Mouse (Mus musculus): Measurements from ENCODE around the gene Gm28230.

Gm28230 gene

GRCm38 (mm10) chr2:74704393-74704998 is 22.0 kb upstream of the Gm28230 start, which contains the start of gene Hoxd8:
Gene Hoxd8, plus strand, starts transcription at chr2:74704615.
- DNase-seq (ENCODE audit: low read depth): no peak

GRCm38 (mm10) chr2:74704999-74705466 is 21.5 kb upstream of the Gm28230 start:
- DNase-seq (ENCODE audit: low read depth): no peak

DNA sequence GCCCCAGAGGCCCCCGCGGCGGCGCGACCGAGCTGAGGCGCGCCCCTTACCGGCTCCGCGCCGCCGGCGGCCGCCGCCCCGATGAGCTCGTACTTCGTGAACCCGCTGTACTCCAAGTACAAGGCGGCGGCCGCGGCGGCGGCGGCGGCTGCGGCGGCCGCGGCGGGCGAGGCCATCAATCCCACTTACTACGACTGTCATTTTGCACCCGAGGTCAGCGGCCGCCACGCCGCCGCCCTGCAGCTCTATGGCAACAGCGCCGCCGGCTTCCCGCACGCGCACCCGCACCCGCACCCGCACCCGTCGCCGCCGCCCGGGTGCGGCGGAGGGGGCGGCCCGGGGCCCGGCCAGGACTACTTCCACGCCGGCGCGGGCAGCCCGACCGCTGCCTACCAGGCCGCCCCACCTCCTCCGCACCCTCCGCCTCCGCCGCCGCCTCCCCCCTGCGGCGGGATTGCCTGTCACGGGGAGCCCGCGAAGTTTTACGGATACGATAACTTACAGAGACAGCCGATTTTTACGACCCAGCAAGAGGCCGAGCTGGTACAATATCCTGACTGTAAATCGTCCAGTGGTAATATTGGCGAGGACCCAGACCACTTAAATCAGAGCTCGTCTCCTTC is 20.9 kb upstream of the Gm28230 start:
- peak; percentile 41 for DNase-seq (ENCODE audit: low read depth)

DNA sequence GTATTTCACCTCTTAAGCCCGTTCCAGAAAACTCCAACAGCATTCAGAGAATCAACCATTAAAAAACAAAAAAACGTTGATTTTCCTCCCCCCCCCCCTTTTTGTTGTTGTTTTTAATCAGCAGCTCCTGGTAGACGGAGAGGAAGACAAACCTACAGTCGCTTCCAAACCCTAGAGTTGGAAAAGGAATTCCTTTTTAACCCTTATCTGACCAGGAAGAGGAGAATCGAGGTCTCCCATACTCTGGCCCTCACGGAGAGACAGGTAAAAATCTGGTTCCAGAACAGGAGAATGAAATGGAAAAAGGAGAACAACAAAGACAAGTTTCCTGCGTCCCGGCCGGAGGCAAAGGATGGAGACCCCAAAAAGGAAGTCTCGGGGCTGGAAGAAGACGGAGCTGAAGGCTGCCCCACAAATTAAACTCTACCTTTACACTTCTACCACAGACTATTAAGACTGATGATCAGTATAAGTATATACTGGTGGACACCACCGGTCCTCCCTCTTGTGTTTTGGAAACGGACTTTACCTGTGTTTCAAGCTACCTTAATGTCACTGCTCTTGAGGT is 20.1 kb upstream of the Gm28230 start:
- no peak for DNase-seq (ENCODE audit: low read depth)

GRCm38 (mm10) chr2:74707599-74707998 is 18.9 kb upstream of the Gm28230 start:
- DNase-seq (ENCODE audit: low read depth): no peak

DNA sequence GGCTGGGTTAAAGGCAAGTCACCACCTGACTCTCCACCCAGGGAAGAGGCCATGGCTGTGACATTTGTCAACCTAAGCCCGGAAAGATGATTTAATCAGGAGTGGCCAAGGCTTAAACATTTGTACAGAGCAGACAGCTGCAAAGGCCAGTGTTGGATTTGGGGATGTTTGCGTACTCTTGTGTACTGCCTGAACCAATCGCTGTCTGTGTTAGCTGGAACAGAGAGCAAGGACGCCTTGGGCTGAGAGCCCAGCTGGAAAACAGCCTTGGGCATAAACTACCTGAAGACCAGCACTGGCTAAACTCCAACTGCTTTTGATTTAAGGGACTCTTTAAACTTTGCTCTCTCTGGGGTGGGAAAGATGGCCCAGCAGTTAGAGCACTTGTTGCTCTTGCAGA is 17.9 kb upstream of the Gm28230 start:
- no peak for DNase-seq (ENCODE audit: low read depth)

GRCm38 (mm10) chr2:74709465-74710419 is 16.8 kb upstream of the Gm28230 start:
- DNase-seq (ENCODE audit: low read depth): no peak

DNA sequence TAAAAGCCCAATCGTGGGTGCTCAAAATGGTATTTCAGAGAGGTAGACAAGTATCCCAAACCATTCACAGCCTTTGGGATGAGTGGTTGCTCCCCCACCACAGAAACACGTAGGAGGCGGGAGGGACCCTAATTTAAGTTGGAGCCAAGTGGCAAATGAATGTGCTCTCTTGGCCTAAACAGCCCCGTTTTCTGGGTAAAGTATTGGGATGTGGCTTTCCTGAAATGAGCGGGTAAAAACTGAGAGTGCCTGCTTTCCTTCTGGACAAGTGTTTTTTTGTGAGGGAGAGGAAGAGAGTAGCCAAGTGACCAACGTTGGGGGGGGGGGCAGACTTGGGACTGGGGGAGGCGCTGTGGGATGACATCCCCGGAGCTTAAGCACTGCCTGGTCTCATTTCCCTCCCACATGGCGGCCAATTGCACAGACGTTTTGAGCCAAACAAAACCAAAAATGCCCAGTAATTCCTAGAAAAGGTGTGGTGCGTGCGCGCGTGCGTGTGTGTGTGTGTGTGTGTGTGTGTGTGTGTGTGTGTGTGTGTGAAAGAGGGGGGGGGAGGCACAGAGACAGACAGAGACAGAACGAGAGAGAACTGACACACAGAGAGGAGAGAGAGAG is 15.5 kb upstream of the Gm28230 start:
- DNase-seq (ENCODE audit: low read depth): no peak

GRCm38 (mm10) chr2:74711721-74712621 is 14.6 kb upstream of the Gm28230 start, which contains the start of the genes Hoxd3 and Hoxd4:
Gene Hoxd3, plus strand, starts transcription at chr2:74711927.
Gene Hoxd4, plus strand, starts transcription at chr2:74711929.
- DNase-seq (ENCODE audit: low read depth): no peak

- no peak for DNase-seq (ENCODE audit: low read depth)
Measured at GRCm38 (mm10) chr2:74713239-74714150, 13.0 kb upstream of the Gm28230 start.

DNA sequence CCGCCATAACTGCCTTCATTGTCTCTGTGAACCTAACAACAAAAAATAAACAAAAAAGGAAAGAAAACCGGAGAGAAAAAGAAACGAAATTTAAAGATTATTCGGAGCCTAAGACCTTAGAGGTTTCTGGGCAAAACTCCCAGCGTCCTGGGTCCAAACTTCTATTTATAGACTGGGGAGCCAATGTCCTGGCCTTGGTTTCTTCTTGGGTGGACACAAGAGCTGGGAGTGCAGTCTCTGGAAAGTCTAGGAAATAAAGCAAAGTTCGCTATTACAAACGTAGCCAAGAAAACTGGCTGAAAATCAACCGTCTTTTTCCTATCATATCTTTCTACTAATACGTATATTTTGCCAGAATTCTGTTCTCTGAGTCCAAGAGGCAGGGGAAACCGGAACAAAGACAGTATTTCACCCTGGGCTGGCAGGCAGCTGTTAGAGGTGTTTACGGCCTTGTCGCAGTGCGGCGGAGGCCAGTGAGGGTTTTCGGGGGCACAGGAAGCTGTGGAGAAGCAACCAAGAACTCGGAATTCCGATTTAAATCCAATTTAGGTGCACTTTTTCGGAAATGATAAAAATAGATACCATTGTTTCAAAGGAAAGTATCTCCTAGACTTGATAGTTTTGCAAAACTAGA is 12.3 kb upstream of the Gm28230 start:
- no peak for DNase-seq (ENCODE audit: low read depth)

- no peak for DNase-seq (ENCODE audit: low read depth)
Measured at GRCm38 (mm10) chr2:74714881-74715280, 11.6 kb upstream of the Gm28230 start.

DNA sequence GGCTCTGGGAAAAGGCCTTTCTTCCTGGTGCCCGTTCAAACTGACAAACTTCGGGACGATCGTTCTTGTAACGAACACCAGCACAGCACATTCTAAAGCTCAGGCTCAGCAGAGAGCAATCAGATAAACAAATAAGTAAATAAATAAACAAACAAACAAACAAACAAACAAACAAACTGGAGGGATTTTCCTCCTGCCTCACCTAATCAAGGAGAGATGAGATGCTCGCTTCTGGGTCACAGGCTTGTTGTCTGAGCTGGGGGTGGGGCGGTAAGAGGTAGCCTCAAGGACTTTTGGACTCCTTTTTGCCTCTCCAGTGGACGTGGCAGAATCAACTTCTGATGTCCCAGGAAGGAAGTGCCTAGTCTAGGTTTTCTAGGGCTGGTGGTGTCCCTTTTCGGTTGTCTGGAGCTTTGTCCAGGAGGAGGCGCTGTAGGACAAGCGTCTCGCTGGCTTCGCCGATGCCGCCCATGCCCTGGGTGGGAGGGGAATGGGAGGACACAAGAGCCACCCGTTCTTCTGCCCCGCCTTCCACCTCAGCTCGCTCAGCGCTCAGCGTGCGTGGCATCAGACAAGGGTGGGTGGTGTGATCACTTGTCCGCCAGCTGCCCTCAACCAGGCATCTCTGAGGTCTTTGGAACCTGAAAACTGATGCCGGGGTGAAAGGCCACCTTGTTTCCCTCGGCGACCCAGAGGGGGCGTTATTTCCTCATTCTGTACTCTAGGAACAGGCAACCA is 10.9 kb upstream of the Gm28230 start:
- peak; percentile 84 for DNase-seq (ENCODE audit: low read depth)

GRCm38 (mm10) chr2:74720384-74720783 is 6.1 kb upstream of the Gm28230 start:
- DNase-seq (ENCODE audit: low read depth): no peak

DNA sequence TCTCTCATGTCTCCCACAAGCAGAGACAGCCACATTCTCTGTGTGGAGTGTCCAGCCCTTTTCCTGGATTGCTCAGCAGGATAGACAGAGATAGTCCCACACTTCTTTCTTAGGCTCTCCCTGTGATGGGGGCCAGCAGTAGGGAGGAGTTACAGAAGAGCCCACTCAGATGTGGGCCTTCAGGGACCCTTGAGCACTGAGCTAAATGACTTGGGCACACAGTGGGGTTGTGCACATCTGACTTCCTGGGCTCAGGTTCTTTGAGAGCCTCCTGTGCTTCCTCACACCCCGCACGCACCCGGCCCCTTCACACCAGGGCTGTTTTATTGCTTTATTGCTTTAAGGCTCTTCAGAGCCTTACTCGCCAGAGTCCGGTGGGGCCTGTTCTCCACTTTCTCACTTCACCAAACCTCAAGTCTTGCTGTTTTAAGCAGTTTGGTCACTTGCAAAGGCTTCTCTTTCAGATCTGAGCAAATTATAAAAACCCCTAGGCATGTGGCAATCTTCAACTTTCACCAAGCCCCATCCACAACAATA is 5.5 kb upstream of the Gm28230 start:
- no peak for DNase-seq (ENCODE audit: low read depth)

- no peak for DNase-seq (ENCODE audit: low read depth)
Measured at GRCm38 (mm10) chr2:74721882-74722281, 4.6 kb upstream of the Gm28230 start.

DNA sequence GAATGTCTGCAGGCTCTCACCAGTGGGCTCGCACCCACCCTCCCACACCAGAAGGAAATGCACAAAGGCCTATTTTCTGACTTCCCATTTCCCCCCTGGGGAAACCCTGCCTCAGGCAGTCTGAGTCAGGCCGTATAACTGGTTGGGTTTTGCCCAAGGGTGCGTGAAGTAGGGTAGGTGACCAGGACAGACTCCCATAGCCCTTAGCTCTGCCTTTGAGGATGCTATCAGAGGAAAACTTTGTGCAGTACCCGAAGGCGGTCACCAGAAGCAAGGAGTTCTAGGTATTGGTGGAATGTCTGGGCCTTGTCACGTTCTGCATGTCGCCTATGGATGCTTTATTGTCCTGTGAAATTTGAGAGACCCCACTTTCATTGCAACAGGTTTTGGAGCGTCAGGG is 3.6 kb upstream of the Gm28230 start:
- DNase-seq (ENCODE audit: low read depth): no peak

All from naive thymus-derived CD4-positive, alpha-beta T cell, adult 2 months (primary cell).